Mouse (Mus musculus): ENCODE results near the gene Foxn3.
A peak's percentile ranks its signal among the peaks of the same experiment; 100 is the strongest.

Gene Foxn3

DNA sequence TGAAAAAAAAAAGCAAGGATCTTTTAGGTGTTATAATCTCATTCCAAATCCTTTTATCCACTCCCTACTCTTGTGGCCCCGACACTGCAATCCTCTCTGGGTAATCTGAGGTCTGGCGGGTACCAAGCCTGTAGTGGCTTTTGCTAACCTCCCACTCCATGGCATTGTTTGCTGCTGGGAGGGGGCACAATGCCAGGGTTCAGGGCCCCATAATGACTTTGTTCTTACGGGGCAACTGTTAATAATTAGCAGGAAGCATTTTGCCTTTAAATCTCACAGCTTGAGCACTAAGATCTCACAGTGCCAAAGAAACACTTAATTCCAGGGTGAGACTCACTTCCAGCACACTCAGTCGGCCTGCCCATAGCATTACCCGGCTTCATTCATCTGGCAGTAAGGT is 244.2 kb downstream of the Foxn3 start:
- DNase-seq: peak; percentile 48

DNA sequence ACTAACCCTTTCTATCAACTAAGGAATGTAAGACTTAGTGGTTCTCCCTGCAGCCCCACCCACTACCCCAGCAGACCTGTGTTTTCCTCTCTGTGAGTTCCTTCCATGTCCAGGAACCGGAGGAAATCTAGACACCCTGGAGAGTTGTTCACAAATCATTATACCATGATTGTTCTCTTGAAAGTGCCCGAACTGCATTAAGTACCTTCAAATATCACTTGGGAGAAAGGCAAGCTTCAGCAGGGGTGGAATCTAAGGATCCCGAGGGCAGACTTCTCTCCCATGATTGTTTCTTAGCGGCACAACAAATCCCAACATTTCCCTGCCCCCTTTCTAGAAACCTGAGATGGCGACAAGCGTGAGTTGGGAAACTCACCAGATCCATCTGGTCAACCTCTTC is 247.5 kb downstream of the Foxn3 start:
- no peak for DNase-seq

DNA sequence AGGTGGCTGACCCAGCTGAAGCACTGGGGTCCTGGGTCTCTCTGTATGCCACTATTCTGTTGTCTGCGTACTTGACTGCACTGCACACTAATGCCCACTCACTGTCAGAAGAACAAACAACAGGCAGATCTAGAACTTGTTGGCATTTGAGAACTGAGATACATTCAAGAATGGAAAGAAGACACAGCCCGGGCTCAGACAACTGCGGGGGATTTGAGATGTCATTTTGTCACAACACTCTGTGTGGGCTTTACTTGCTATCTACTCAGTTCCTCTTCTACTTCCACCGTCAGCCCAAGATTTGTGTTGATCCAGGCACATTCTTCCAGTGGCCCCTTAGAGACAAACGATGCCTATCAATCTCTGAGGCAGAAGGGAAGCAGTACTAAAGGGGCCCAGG is 248.6 kb downstream of the Foxn3 start:
- DNase-seq: no peak

DNA sequence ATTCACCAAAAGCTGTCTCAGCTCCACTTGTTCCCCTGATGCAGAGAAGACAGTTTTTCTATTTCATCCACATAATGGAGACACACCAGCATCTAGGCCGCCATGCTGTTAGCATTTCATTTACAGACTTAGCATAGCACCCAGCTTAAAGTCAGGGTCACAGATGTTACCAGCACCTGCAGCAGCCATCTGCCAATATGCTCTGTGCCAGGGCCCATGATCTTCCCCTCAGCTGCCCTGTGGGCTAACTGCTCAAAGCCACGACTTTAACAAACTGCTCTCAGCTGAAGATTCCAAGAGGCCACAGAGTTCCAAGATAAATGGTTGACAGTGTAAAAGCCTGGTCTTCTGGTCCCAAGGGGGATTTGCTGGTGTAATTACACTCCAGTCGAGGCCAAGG is 252.1 kb downstream of the Foxn3 start:
- DNase-seq: no peak

DNA sequence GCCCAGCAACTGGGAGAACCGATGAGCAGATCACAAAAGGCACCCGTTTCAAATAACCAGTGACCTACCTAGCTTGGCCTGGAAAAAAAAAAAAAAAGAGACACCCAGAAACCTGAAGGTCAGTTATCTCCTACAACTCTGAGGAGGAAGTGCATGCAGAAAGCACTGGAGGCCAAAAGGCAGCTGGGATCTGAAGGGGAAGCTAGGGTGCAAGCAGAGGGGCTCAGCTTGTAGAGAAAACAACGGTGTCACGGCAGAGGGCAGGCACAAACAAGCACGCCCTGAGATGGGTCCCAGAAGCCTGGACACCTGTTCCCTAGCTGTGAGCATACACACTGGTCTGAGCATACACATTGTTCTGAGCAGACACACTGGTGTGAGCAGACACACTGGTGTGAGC is 253.4 kb downstream of the Foxn3 start:
- no peak for DNase-seq

DNA sequence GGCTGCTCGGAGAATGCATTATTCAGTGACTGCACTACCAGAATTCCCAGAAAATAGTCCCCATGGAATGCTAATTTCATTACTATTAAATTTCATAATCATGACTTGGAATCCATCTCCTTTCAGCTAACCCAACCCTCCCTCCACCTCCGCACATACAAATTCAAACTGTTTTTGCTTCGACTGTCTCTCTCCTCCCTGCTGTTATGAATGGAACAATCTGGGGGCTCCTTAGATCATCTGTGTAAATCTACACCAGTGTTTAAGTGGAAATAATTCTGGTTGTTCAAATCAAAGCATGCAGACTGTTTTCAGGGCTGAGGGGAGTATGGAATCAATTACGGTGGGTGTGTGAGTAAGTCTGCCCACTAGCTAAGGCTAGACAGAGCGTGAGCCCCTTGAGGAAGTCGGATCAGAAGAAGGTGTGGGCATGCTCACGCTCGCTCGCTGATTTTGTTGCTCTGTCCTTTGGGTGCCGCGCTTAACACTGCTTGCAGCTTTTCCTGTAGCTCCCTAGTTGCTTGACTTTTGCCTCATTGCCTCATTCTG is 254.8 kb downstream of the Foxn3 start:
- DNase-seq: no peak

DNA sequence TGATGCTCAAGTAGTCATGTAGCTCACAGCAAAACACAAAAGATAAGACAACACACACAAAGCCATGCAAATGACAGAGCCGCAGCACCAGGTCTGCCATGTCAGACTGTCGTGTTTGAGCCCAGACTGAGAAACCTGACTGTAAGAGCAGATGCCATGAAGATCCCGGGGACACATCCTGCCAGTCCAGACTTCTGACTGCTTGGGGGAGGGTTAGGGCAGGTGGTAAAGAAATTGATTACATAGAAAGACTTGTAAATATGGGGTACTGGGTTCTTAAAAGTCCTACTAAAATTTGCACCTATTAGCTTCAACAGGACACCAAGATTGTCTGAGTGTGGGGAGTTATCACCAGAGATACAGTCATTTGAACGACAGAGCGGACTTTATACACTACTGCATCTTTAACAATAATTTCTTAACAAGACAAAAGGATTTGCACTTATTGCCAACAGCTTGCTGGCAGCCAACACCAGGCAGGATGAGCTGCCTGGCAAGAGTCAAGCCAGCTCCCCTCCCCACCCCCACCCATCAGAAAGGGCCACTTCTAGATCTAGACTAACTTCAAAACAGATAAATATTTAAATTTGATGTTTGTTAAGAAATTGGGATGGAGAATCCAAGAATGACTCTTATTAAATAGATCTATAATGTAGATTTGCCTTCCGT is 256.7 kb downstream of the Foxn3 start:
- no peak for DNase-seq

DNA sequence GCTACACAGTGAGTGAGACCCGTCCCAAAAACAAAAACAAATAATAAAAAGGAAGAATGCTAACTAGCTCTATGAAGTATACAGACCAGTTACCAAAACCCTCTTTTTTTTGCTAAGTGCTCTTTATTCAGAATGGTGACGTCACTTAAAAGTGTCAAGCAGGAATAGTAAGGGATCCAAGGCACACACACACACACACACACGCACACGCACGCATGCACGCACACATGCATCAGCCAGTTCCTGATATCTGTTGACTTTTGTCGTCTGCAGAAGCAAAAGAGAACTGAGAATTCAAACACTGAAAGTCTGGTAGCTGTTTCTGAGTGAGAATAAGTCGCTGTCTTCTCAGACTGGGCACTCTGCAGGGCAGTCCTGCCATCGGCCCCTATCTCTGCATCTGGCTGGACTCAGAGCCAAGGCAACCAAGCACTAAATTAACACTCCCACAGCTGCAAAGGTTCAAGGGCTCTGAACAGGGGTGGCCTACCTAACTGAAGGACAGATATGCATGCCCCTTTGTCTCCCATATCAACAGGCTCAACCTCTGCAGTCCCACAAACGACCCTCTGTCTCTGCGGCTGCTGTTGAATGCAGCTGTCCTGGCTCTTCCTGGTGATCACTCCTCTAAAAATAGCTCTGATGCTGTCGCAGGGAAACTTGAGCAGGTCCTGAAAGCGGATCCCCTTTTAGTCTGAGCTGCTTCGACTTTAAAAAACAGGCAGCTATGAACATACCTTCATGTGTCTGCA is 257.4 kb downstream of the Foxn3 start:
- DNase-seq: no peak

DNA sequence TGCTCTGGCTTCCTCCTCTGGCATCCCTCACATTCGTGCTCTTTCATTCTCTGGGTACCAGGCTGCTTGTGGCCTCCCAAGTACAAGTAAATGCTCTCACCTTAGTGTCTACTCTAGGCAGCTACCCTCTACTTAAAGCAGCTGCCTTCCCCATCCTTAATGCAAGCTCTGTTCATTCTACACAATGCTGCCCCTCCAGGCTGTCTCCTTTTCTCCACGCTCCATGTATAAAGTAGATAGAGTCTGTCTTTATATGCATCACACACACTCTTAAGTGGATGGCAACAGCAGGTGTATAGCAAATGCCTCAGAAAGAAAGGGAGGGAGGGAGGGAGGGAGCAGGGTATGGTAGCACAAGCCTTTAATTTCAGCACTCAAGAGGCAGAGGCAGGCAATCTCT is 258.1 kb downstream of the Foxn3 start:
- no peak for DNase-seq

DNA sequence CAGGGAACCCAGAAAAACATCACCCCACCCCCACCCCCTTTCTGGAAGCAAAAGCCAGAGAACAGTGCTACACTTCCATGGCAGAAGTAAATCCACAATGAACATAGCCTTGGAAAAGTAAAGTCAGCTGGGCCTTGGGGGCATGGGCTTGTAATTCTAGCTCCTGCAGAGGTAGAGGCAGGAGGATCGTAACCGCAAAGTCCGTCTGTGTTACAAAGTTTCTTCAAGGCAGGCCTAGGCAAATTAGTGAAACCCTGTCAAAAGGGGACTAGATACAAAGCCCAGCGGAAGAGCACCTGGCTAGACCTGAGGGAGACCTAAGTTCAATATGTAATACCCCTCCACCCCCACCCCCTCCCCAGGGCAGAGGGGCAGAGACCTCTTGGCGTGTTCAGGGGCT is 259.3 kb downstream of the Foxn3 start:
- DNase-seq: no peak

DNA sequence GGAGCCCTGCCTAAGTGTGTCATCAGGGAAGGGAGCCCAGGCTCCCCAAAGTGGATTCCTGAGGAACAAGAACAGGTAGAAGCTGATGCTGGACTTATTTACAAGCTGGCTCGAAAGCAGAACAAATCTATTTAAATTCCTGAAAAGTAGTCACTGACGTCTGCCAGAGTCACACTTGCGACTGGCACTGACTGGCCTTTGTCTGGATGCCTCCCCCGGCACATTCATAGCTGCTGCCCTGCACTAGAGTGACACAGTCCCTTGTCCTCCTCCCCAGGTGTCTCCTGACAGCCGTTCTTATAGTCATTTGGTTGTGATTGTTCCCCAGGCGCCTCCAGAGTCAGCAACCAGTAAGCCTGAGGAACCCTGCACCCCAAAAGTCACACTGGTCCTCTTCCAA is 259.8 kb downstream of the Foxn3 start:
- no peak for DNase-seq

DNA sequence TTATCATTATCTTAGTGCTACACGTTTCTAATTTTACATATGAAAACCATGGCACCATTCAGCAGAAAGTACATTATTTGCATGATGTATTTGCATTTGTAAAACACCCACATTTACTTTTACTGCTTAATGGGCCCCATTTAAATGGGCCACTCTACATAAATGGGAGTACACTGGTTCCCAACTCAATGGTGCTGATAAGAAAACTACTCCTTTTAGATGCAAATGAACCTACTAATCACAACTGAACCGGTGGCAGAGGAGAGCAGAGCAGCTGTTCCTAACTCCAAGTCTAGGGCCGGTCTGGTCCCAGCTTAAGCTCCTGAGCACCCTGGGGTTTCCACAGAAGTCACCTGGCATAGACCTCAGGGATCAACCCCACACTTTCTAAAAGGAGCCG is 263.5 kb downstream of the Foxn3 start:
- DNase-seq: no peak

DNA sequence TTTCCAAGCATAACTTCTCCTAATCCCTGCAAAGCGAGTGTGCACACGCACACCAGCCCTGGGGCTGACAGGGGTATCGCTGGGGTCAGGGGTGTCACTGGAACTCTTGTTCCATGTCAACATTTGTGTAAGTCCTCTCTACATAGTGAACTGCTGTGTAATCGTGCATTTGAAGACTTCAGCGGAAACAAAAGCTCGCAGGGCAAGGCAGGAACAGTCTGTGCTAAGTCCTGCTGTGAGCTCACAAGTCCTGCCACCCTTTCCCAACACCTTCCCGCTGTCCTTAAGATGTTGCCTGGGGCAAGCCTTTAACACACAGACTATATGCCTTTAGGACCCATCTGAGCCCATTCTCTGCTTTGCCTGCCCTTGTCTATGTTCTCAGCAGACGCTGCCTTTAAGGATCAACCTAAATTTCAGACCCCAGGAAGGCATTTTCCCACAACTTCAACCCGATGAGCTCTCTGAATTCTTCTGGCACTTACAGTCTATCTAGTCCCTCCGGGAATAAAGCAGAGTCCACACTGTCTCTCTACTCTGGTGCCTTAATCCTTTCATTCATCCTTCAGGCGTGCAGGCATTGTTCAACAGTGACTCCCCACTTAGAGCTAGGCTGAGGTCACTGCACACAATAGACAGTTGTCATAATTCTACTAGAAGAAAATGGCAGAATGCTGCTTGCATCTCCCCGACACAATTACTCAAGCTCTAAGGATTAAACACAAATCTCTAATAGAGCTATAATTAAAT is 264.4 kb downstream of the Foxn3 start:
- DNase-seq: no peak

DNA sequence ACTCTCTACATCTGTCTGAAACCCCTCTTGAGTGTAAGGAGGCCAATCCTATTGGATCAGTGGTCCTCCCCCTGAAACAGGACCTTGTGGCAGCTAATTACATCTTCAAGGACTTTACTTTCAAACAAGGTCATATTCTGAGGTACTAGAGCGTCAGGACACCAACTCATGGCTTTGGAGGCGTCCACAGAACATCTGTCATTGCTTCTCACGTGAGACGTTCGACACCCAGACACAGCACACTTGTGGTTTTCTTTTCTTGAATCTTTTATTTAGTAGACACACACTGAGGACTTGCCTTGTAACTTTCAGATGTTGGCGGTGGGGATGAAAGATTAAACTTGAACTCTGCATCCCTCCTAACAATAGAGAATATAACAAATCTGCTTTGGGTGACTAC is 265.1 kb downstream of the Foxn3 start:
- no peak for DNase-seq

DNA sequence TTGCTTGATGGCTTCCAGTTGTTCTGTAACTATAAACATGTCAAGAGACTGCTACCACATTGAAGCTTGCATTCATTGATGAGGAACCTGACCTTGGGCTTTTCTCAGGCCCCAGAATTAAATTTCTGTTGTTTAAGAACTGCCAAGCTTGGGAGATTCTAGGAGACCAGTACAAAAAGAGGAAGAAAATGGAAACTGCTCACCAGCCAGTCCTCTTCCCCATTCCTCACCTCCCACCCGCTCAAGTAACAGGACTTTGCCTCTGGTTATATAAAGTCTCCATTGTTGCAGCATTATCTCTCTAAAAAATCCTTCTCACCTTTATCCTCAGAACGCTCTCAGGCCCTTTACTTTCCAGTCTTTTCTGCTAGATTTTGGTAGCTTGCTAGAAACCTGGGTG is 265.6 kb downstream of the Foxn3 start:
- no peak for DNase-seq

DNA sequence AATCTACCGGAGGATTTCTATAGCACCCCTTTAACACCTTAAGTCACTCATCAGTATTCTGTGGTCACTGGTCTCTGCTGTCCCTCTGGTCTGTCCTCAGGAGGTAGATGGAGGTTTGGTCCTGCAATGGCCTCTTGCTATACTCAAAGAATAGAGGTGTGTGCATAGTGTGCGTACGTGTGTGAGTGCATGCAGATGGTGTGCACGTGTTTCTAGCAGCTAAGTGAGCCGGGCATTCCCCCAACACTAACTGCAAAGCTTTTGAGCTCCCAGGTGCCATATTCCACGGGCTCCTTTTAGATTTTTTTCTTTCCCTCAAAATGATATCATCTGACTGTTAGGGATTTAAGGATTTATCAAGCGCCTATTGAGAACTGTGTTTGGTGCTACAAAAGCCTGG is 269.9 kb downstream of the Foxn3 start:
- no peak for DNase-seq

DNA sequence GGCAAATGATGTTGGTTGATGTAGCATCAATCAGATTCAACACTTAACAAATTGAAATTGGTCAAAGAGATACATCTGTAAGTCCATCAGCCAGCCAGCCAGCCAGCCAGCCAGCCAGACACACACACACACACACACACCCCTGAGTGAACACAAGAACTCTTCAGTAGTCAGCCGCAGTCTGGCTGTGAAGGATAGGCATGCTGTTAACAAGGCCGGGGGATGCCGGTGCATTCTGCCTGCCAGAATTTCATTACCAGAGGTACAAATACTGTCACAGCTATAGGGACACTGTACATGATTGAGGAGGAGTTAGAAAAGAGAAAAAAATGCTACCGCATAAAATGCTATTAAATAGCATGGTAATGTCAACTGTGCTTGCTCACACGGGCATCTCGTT is 271.2 kb downstream of the Foxn3 start:
- no peak for DNase-seq

DNA sequence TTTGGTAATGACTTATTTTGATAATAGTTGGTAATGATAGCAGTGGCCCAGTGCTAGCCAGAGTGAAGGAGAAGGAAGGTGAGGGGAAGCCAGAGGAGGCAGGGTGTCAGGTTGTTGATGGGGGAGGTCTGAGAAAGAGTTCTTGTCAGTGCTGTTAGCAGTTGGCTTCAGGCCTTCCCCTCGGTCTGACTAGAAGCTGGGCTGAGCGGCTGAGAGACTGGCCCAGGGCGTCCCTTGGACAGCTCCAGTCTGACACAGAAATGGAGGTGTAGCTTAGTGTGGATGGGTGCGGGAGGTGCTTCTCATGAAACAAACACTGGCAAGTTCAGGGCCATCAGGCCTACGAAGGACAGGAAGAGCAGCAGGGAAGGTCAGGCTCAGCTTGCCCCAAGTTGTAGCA is 276.3 kb downstream of the Foxn3 start:
- no peak for DNase-seq

DNA sequence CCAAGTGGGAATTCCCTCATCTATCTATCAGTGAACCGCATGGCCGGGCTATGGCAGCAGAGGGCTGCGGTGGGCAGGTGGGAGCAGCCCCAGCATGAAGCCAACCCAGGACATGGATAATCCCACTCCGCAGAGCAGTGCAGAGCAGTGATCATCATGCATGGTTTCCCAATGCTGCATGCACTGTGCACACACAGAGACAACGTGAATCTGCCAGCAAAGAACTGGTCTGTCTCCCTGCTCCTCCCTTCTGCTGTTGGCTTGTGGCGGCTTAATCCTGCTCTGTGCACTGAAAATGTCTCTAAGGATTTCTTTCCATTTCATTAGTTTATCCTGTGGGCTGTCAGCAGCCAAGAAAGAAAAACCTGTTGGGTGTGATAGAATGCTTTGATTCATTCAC is 276.7 kb downstream of the Foxn3 start:
- no peak for DNase-seq

DNA sequence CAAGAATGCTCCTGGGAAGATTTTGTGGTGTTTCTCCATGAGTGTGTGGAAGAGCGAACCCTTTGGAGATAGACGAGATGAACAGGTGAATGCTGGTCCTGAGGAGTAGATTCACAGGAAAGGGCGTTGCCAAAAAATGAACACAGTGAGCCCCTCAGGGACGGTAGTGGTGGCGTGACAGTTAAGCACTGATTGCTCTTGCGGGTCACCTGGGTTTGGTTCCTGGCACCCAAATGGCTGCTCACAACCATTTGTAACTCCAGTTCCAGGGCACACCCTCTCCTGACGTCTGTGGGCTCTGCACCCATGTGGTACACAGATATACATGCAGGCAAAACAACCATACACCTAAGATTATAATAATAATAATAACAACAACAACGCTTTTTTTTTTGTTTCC is 277.7 kb downstream of the Foxn3 start:
- DNase-seq: no peak

DNA sequence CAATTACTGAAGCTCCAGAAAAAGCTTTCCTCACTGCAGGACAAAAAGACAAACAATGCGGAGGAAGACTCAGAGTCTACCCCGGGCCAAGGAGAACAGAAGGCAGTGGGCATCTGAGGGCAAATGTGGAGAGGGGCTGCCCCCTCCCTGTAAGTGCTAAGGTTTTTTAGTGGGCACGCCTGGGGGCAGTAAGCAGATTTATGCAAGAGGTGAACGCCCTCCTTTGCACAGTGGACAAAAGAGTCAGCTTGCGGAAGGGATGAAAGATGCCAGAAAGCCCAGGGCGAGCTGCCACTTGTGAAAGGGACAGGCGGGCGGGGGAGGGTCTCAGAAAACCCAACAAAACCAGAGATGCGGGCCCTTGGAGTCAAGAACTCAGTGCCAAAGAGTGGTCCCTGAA is 278.2 kb downstream of the Foxn3 start:
- no peak for DNase-seq

DNA sequence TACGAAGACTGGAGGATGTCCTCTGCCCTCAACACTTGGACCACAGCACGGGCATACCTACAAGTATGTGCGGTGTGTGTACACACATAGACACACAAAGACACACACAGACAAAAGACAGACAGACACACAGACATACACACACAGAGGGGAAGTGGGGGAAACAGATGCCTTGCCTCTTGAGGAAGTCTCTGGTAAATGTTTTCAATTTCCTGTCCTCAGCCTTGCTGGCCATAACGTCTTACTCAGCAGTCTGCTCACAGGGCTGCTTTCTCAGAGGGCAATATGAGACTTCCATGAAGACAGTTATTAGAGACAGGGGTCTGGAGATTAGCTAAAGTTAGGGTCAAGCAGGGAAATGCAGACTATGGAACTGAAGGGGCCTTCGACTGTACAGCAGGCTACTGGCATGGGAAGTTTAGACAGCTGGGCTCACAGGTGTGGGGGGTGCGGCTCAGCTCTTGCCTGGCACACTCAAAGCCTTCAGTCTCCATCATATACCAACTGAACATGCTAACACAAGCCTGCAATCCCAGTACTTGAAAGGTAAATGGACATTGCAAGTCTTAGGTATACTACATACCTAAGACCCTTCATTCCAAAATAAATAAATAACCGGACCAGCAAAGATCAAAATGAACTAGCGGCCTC is 278.8 kb downstream of the Foxn3 start:
- DNase-seq: no peak

DNA sequence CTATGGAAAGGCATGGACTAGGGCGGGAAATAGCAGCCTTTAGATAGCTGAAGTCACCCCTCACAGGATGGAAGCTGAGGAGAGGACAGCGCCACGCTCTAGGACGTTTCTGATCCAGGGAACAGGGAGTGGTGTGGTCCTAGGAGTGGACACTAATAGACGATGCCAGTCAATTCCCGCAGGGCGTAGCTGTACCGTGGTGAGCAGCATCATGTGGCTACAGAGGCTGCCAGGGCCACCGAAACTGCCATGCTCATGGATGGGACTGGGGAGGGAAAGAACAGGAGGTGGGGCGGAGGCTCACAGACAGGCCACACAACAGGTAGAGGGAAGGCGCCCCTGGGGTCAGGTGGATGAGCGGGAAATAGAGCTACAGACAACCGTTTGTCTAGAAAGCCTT is 282.6 kb downstream of the Foxn3 start:
- no peak for DNase-seq
